Mouse (Mus musculus) embryonic fibroblast, embryonic 13.5 days (primary cell): ENCODE results near the gene Ccdc70.

Source experiments
- CTCF ChIP-seq: IDR thresholded peaks from 2 replicates; pipeline ENCODE4 v1.5.1; 2011; ENCODE audit warnings: mild to moderate bottlenecking, control low read depth, low read length, moderate library complexity, borderline replicate concordance; ENCODE audit not compliant: insufficient read depth
- POLR2A ChIP-seq: IDR thresholded peaks from 2 replicates; pipeline ENCODE4 v1.6.1; 2011; ENCODE audit warnings: low read depth, mild to moderate bottlenecking, control low read depth, low read length, moderate library complexity

GRCm38 (mm10) chr8:21978193-21978592, 8.6 kb downstream of the Ccdc70 start:
- no peak for TF ChIP-seq CTCF
- TF ChIP-seq POLR2A, result no peak
